Mouse (Mus musculus): ENCODE measurements around the gene Eif4h.

DNA sequence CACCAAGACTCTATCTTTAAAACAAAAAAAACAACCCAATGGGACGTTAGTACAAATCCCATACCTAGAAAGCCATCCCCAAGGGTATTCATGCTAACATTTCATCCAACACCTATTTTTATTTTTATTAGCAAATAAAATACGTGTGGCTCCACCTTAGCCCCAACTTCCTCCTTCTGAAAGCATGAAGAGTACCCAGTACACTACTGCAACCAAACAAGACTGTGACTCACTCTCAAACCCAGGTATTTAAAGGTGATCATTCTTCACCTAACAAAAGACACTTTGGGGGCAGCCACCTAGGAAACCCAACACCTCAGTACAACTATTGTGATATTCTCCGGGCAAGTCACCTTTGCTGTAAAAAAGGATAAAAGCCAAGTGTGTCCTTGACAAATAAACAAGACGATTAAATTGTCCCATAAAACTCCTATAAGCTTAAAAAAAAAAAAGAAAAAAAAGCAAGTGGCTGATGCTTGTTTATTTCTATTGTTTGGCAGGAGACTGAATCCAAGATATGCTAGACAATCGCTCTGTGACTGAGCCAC is 1.4 kb downstream of the Eif4h start:
- TF ChIP-seq POLR2A (IDR thresholded peaks at IDR 0.05; ENCODE audit: insufficient read length, low read depth) (no peak), POLR2AphosphoS2 (IDR thresholded peaks at IDR 0.05; ENCODE audit: insufficient read length, low read depth) (no peak), E2F4 (IDR thresholded peaks at IDR 0.05; ENCODE audit: insufficient read depth) (no peak)
